Mouse (Mus musculus) neural tube, embryonic 10.5 days (tissue): Measurements from ENCODE around the gene Scyl2.
"Not testable (repeated sequence)": the region's sequence is repeated elsewhere in the genome, so short reads cannot be mapped to it uniquely, and the experiment has no call there.

Experiments
- DNase-seq: peaks from one replicate; pipeline ENCODE4 v3.0.0-alpha.2; 2017; ENCODE audit warnings: low spot score; ENCODE audit errors: extremely low spot score

Gene Scyl2

GRCm38 (mm10) chr10:89686139-89686808, at the start of gene Scyl2:
Gene Scyl2 (minus strand): TSS chr10:89686285.
- peak; percentile 92 for DNase-seq

GRCm38 (mm10) chr10:89732001-89732794, 46.1 kb upstream of the Scyl2 start, which contains the start of gene Actr6:
Gene Actr6 (minus strand): TSS chr10:89732295.
- DNase-seq, result peak; percentile 94

- DNase-seq, result no peak
These were observed 45.3 kb upstream of the Scyl2 start for GRCm38 (mm10) chr10:89731341-89731740.

GRCm38 (mm10) chr10:89730386-89730785, 44.3 kb upstream of the Scyl2 start:
- no peak for DNase-seq

- no peak for DNase-seq
These were observed 36.4 kb upstream of the Scyl2 start for GRCm38 (mm10) chr10:89722247-89723195.

GRCm38 (mm10) chr10:89720796-89721195, 34.7 kb upstream of the Scyl2 start:
- no peak for DNase-seq

GRCm38 (mm10) chr10:89720252-89720651, 34.2 kb upstream of the Scyl2 start:
- DNase-seq, result no peak

GRCm38 (mm10) chr10:89714910-89715309, 28.8 kb upstream of the Scyl2 start:
- DNase-seq, result no peak

- DNase-seq, result no peak
These were observed 22.6 kb upstream of the Scyl2 start for GRCm38 (mm10) chr10:89708720-89709119.

DNA sequence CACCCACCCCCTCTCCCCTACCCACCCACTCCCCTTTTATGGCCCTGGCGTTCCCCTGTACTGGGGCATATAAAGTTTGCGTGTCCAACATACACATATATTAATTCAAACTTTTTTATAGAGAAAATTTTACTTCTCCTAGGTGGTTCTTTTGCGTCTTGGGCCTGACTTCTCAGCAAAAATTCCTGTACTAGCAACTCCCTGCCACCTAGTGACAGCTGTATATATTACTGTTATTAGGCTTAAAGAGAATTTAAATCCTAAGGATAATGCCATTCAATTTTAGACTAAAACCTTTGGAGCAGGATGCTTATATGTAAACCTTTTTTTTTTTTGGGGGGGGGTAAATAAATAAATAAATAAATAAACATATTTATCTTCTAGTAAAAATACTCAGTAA, 21.3 kb upstream of the Scyl2 start:
- no peak for DNase-seq

DNA sequence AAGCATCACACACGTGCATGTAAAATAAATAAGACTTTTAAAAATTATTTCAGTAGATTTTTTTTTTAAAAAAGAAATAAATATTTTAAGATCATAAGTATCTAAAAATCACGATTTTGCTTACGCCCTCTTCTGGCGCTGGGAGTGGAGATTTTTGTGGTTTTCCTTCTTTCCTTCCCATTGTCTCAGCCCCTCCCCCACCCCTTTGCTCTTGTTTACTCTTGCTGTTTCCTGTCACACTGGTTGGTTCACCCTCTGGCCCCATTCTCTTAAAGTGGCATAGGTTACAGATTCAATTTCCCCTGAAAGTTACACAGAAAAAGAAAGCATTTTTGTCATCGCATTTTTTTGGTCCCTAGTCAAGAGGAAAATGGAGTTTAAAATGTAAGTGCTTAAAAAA, 17.0 kb upstream of the Scyl2 start:
- no peak for DNase-seq

DNA sequence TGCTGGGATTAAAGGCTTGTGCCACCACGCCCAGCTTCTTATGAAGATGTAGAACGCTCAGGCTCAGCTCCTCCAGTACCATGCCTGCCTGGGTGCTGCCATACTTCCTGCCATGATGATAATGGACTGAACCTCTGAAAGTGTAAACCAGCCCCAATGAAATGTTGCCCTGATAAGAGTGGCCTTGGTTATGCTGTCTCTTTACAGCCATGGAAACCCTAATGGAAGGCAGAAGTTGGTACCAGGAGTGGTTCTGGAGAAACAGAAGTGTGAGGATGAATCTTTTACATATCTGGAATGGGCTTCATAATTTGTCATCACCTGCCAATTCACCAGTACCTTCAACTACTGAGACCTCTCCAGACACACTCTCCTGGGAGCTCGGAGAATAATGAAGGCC, 11.9 kb upstream of the Scyl2 start:
- DNase-seq, result no peak

DNA sequence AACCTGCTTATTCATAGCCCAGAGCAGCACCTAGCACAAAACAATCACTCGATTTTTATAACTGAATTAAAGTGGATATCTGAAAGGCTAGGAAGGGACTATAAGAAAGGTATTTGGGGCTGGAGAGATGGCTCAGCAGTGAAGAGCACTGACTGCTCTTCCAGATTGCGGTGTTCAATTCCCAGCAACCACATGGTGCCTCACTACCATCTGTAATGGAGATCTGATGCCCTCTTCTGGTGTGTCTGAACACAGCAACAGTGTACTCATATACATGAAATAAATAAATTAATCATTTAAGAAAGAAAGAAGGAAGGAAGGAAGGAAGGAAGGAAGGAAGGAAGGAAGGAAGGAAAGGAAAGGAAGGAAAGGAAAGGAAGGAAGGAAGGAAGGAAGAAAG, 10.2 kb upstream of the Scyl2 start:
- DNase-seq, result not testable (repeated sequence)

DNA sequence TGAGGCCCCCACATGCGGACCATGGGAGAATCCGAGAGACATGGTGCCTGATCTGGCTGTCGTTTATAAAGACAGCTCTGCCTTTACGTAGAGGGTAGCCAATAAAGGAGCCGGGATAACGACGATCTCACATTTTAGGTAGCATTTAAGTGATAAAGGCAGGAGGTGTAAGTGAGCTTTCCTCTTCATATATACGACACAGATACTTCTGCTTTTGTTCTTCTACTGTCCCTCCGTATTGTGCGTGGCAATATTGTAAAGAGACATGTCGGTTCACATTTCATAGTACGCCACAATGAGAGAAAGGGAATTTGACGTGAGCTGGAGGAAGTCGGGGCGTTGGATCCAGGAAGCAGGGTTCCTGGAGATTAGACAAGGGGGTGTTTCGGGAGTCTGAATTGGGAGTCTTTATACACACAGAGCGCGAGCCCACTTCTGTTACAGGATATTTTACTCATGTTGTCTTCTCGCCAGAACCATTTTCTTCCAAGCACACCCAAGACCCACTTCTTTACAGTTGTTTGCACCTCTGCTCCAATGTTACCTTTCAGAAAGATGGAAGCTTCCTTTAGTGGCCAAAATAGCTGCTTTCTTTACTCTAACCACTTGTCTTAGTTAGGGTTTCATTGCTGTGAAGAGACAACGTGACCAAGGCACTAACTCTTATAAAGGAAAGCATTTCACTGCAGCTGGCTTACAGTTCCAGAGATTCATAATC, 9.3 kb upstream of the Scyl2 start:
- DNase-seq, result no peak

DNA sequence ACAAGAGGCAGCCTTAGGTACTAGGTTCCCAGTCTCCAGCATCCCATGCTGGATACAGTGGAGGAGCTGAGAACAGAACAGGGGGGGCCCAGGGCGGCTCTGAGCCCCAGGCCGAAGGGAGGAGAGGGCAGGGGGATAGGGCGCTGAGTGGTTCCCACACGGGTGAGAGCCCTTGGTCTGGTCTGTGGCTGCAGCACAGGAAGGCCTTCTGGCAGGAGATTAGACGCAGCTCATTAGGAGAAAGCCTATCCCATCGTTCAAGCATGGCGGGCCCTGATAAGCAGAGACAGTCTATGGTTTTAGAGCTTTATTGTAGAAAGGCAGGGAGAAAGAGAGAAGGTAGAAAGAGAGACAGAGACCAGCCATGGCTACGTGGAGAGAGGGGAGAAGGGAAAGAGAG, 3.9 kb upstream of the Scyl2 start:
- DNase-seq, result no peak

DNA sequence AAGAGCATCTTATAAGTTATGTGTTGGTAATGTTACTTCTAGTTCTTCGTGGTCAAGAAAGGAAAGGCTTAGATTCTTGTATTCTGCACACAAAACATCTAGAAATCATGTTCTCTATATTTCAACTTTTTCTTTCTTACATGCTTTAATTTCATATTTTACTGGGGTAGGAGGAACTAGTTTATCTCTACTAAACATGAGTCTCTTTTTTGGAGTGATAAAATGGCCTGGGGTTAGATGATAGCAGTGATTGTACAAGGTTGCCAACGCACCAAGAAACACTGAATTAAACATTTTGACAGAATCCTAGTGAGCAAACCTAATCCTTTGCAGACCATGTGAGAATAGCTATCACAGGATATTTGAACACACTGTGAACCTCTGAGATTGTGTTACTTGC, 1.4 kb upstream of the Scyl2 start:
- no peak for DNase-seq

DNA sequence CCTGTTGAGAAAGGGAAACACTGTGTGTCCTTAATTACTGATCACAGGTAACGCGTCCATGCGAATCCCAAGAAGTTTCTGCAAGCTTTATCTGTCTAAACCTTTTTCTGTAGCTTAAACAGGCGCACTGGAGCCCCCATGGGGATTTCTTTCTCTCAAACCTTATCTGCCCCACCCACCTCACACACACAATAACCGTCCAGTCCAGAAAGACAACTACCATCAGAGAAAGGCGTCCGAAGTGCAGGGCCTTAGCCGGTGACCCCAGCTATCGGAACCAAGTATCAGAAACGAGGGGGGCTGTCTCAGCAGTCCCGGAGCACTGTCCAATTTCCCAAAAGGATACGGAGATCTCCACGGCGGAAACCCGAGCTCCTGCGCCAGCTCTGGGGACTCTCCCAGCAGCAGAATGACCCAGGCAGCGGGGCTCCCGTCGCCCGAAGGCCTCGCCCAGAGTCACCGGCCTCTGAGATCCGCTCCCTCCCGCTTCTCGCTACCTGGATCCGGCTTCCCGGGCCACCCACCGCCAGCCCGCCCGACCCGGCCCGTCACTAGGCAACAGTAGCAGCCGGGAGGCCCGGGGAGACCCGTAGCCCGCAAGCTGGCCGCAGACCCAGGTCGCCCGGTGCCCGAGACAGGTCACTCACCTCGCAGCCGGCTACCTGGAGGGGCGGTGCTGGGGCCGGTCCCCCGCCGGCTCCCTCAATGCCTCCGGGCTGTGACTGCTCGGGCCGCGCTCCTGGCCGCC, 520 bp downstream of the Scyl2 start:
- DNase-seq, result no peak

GRCm38 (mm10) chr10:89682961-89683360, 3.1 kb downstream of the Scyl2 start:
- DNase-seq, result no peak

- DNase-seq, result no peak
These were observed 3.9 kb downstream of the Scyl2 start for GRCm38 (mm10) chr10:89682157-89682556.

- DNase-seq, result no peak
These were observed 4.4 kb downstream of the Scyl2 start for GRCm38 (mm10) chr10:89681706-89682105.
